Mouse (Mus musculus) intestine, embryonic 15.5 days (tissue): ENCODE data around the gene Zfp354b. TPM values are rescaled to one million over a fixed set of nuclear protein-coding genes. Genes with fewer than 3 reads are reported as not detected.

Source experiments
- ATAC-seq: fragments of 200-750 bp; cut with Nextera tagmentation; 2 replicates; pipeline ENCODE4 v1.8.0; 2017; ENCODE audit warnings: moderate TSS enrichment, moderate library complexity
- H3K27ac ChIP-seq: fragments of 300-500 bp; sonication (generic); 2 replicates; pipeline ENCODE4 v1.5.1; 2015; ENCODE audit warnings: mild to moderate bottlenecking, inconsistent platforms
- H3K27me3 ChIP-seq: fragments of 300-500 bp; sonication (generic); replicated peaks from 2 replicates; pipeline ENCODE4 v1.6.1; 2015; ENCODE audit warnings: inconsistent platforms
- H3K36me3 ChIP-seq: fragments of 300-500 bp; sonication (generic); 2 replicates; pipeline ENCODE4 v1.6.1; 2015; ENCODE audit warnings: inconsistent platforms
- H3K4me1 ChIP-seq: fragments of 300-500 bp; sonication (generic); replicated peaks from 2 replicates; pipeline ENCODE4 v1.6.1; 2015; ENCODE audit warnings: inconsistent platforms
- H3K4me2 ChIP-seq: fragments of 300-500 bp; sonication (generic); replicated peaks from 2 replicates; pipeline ENCODE4 v1.6.1; 2015; ENCODE audit warnings: mild to moderate bottlenecking, inconsistent platforms
- H3K4me3 ChIP-seq: fragments of 300-500 bp; sonication (generic); replicated peaks from 2 replicates; pipeline ENCODE4 v1.5.1; 2015; ENCODE audit warnings: inconsistent platforms
- H3K9ac ChIP-seq: fragments of 300-500 bp; sonication (generic); 2 replicates; pipeline ENCODE4 v1.6.1; 2015; ENCODE audit warnings: inconsistent platforms
- H3K9me3 ChIP-seq: fragments of 300-500 bp; sonication (generic); 2 replicates; pipeline ENCODE4 v1.6.1; 2016; ENCODE audit warnings: inconsistent platforms
- WGBS: fragments of 180-500 bp; shearing (Covaris S2); methylation state at CpG from one replicate; pipeline ENCODE4 v1.1.7; 2015; 5-methylcytosine and 5-hydroxymethylcytosine counted together
- polyA plus RNA-seq: library from polyadenylated mRNA; unstranded; fragments of >200 nt; fragmentation: Nextera tagmentation; extraction: Ambion mirVana; gene quantifications from 2 replicates; pipeline ENCODE4 v1.2.1, GENCODE M21; 2015

Zfp354b gene
- polyA plus RNA-seq, 1 experiment from 2014 or later = 1.2 TPM

DNA sequence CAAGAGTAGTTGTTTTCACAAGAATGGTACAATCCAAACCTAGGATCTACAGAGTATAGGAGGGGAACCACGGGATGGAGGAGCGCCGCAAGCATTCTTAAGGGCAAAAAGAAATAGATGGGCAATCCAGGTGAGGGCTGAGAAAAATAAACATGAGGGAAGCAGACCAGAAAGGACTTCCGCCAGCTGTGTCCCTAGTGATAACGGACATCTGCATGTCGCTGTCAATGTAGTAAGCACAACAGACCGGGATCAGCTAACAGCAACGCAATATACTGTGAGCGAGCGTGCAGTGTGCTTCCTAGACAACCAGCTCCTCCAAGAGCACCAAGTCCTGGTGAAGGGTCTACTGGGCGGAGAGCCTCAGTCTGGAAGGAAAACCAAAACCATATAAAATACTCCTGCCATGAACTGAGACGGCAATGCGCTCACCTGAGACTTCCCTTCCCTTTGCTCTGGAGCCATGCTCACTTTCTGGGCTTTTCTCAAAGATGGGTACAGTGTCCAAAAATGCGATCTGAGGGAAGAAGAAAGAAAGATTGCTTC lies 891 bp downstream of the Zfp354b start:
- ATAC-seq = no peak
- Histone ChIP-seq H3K27me3 (no peaks in the 10 kb centered on the region; the same call in 1 of the 2 replicates), H3K9me3 (no peaks in the 10 kb centered on the region), H3K4me2 (peak overlapping the region; percentile 94), H3K36me3 (no peaks in the 10 kb centered on the region), H3K4me1 (no peaks in the 10 kb centered on the region), H3K9ac (peak overlapping the region; percentile 70), H3K4me3 (peak overlapping the region; percentile 71), H3K27ac (no peak overlapping the region)
- WGBS = 15% methylated on average over 14 of the region's 14 CpGs

- ATAC-seq = peak; percentile 99
- Histone ChIP-seq H3K36me3 (peaks cover 10% of the 10 kb centered on the region; the same call in 1 of the 2 replicates), H3K4me1 (no peaks in the 10 kb centered on the region), H3K4me3 (peak within 1 kb of the TSS; percentile 88), H3K27me3 (no peaks in the 10 kb centered on the region), H3K4me2 (peak within 1 kb of the TSS; percentile 64), H3K27ac (peak within 1 kb of the TSS; percentile 60; the same call in 1 of the 2 replicates), H3K9ac (peak within 1 kb of the TSS; percentile 91), H3K9me3 (no peaks in the 10 kb centered on the region)
- under 1% methylated on average over 47 of the region's 47 CpGs for WGBS
Measured at GRCm38 (mm10) chr11:50915671-50916320, 15.6 kb downstream of the Zfp354b start, which contains the start of gene Zfp2. Gene Zfp2 (minus strand): TSS chr11:50916165.

DNA sequence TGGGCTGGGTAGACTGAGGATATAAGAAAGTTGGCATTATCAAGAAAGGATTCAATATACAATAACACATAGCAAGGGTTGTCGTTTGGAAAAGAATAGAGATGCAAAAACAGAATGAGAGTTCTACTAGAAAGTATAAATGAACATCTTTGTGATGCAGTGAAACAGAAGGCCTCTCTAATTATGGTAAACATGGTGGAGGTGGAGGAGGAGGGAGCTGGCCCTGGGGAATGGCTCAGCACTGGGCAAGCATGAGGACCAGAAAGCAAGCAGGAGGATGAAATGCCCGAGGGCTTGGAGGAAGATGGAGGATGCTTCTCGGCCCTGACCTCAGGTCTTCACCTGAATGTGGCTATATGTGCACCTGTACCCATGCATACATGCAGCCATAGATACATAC lies 17.0 kb downstream of the Zfp354b start:
- H3K9me3 ChIP-seq = no peaks in the 10 kb centered on the region
- WGBS = 90% methylated on average over 3 of the region's 3 CpGs
- ATAC-seq = no peak
- H3K4me2 ChIP-seq = no peak overlapping the region
- no peaks in the 10 kb centered on the region for H3K4me1 ChIP-seq
- no peak overlapping the region for H3K4me3 ChIP-seq
- peaks cover 22% of the 10 kb centered on the region for H3K36me3 ChIP-seq
- no peaks in the 10 kb centered on the region for H3K27me3 ChIP-seq
- no peak overlapping the region for H3K9ac ChIP-seq
- no peak overlapping the region for H3K27ac ChIP-seq

DNA sequence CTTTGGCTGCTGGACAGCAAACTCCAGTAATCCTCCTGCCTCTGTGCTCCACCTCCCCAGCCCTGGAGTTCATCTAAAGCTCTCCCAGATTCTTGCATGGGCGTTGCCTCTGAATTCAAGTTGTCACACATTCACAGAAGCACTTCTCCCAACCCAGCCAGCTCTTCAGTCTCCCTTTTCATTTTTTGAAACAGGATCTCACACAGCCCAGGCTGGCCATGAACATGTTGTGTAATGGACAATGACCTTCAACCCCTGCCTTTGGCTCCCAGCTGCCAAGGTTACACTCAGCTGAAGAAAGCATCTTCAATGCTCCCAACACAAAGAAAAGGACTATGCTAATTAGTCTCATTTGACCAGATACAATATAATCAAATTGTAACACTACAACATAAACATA lies 18.1 kb downstream of the Zfp354b start:
- H3K4me1 ChIP-seq = no peaks in the 10 kb centered on the region
- no peaks in the 10 kb centered on the region for H3K27me3 ChIP-seq
- no peak overlapping the region for H3K4me2 ChIP-seq
- no peak for ATAC-seq
- H3K9ac ChIP-seq = no peak overlapping the region
- H3K27ac ChIP-seq = no peak overlapping the region
- H3K9me3 ChIP-seq = no peaks in the 10 kb centered on the region
- H3K36me3 ChIP-seq = peaks cover 29% of the 10 kb centered on the region
- no peak overlapping the region for H3K4me3 ChIP-seq
- 83% methylated on average over 1 of the region's 1 CpGs for WGBS

- Histone ChIP-seq H3K4me2 (no peak overlapping the region), H3K4me3 (no peak overlapping the region), H3K9me3 (no peaks in the 10 kb centered on the region; the same call in 1 of the 2 replicates), H3K9ac (no peak overlapping the region), H3K27me3 (no peaks in the 10 kb centered on the region), H3K36me3 (peaks cover 66% of the 10 kb centered on the region), H3K4me1 (no peaks in the 10 kb centered on the region), H3K27ac (no peak overlapping the region)
- 89% methylated on average over 5 of the region's 5 CpGs for WGBS
- no peak for ATAC-seq
Measured at GRCm38 (mm10) chr11:50908136-50908535, 23.3 kb downstream of the Zfp354b start.

DNA sequence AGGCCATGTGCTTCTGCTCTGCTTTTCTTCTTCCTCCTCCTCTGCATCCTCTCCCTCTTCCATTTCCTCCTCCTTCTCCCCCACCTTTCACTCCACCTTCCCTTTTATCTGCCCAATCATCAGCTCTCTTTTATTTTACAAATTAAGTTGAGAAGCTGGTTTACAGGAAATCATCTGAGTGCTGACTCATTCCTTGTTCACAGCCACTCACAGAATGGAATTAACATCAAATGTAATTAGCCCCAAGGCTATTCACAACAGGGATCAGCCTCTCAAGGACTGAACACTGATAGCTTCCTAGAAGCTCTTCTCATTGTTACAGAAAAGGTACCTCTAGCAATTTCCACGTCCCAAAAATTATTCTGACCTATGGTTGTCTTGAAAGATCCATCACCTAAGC lies 34.1 kb downstream of the Zfp354b start:
- H3K4me2 ChIP-seq = no peak overlapping the region
- no peak overlapping the region for H3K4me3 ChIP-seq
- no peaks in the 10 kb centered on the region for H3K27me3 ChIP-seq
- 74% methylated on average over 1 of the region's 1 CpGs for WGBS
- ATAC-seq = no peak
- no peak overlapping the region for H3K27ac ChIP-seq
- peaks cover 24% of the 10 kb centered on the region for H3K36me3 ChIP-seq
- peaks cover 17% of the 10 kb centered on the region for H3K9me3 ChIP-seq
- H3K4me1 ChIP-seq = no peaks in the 10 kb centered on the region
- no peak overlapping the region for H3K9ac ChIP-seq

- no peak overlapping the region for H3K27ac ChIP-seq
- H3K27me3 ChIP-seq = no peaks in the 10 kb centered on the region
- H3K9ac ChIP-seq = no peak overlapping the region
- no peaks in the 10 kb centered on the region; the same call in 1 of the 2 replicates for H3K9me3 ChIP-seq
- H3K4me3 ChIP-seq = no peak overlapping the region
- no peak overlapping the region for H3K4me2 ChIP-seq
- ATAC-seq = no peak
- H3K36me3 ChIP-seq = no peaks in the 10 kb centered on the region
- no peaks in the 10 kb centered on the region for H3K4me1 ChIP-seq
- 43% methylated on average over 2 of the region's 2 CpGs for WGBS
Measured at GRCm38 (mm10) chr11:50892441-50892840, 39.0 kb downstream of the Zfp354b start.

GRCm38 (mm10) chr11:50887390-50888128 lies 43.9 kb downstream of the Zfp354b start, which contains the start of gene Zfp454:
Gene Zfp454 (minus strand): TSS chr11:50887651.
- WGBS = 5% methylated on average over 26 of the region's 26 CpGs
- Histone ChIP-seq H3K27ac (peak within 1 kb of the TSS; percentile 42; the same call in 1 of the 2 replicates), H3K4me3 (peak within 1 kb of the TSS; percentile 43), H3K4me2 (peak within 1 kb of the TSS; percentile 76), H3K36me3 (no peaks in the 10 kb centered on the region), H3K4me1 (peaks cover 5% of the 10 kb centered on the region; the same call in 1 of the 2 replicates), H3K27me3 (no peaks in the 10 kb centered on the region), H3K9ac (peak within 1 kb of the TSS; percentile 57), H3K9me3 (no peaks in the 10 kb centered on the region; the same call in 1 of the 2 replicates)
- ATAC-seq = peak; percentile 97

DNA sequence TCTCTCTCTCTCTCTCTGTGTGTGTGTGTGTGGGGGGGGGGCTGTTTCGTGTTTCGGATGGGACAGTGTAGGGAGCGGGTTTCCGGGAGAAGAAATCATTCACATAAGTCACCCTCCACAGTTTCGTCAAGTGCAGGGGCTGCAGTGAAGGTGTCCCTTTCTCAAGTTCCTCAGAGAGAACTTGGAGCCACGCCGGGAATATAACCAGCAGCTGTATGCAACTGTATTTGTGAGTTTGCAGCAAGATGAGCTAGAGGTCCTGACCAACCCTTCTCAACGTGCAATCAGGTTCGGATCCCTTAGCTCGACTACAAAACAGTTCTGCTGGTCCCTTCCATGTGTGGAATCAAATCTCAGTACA lies 44.5 kb downstream of the Zfp354b start:
- no peaks in the 10 kb centered on the region for H3K36me3 ChIP-seq
- peak overlapping the region; percentile 43 for H3K4me3 ChIP-seq
- H3K9ac ChIP-seq = peak overlapping the region; percentile 57
- no peaks in the 10 kb centered on the region for H3K27me3 ChIP-seq
- peak overlapping the region; percentile 42; the same call in 1 of the 2 replicates for H3K27ac ChIP-seq
- H3K9me3 ChIP-seq = no peaks in the 10 kb centered on the region; the same call in 1 of the 2 replicates
- peak; percentile 37; the same call in 1 of the 2 replicates for ATAC-seq
- peaks cover 5% of the 10 kb centered on the region; the same call in 1 of the 2 replicates for H3K4me1 ChIP-seq
- 10% methylated on average over 10 of the region's 10 CpGs for WGBS
- peak overlapping the region; percentile 76 for H3K4me2 ChIP-seq

- Histone ChIP-seq H3K9ac (peak overlapping the region; percentile 57), H3K36me3 (no peaks in the 10 kb centered on the region), H3K9me3 (no peaks in the 10 kb centered on the region), H3K4me1 (peaks cover 5% of the 10 kb centered on the region; the same call in 1 of the 2 replicates), H3K4me3 (peak overlapping the region; percentile 43), H3K4me2 (peak overlapping the region; percentile 76), H3K27me3 (no peaks in the 10 kb centered on the region), H3K27ac (no peak overlapping the region)
- ATAC-seq = 0 out of 2 replicates have a peak, but pooled peaks have one; percentile 19
- WGBS = 41% methylated on average over 8 of the region's 8 CpGs
Measured at GRCm38 (mm10) chr11:50886231-50886932, 45.1 kb downstream of the Zfp354b start.

DNA sequence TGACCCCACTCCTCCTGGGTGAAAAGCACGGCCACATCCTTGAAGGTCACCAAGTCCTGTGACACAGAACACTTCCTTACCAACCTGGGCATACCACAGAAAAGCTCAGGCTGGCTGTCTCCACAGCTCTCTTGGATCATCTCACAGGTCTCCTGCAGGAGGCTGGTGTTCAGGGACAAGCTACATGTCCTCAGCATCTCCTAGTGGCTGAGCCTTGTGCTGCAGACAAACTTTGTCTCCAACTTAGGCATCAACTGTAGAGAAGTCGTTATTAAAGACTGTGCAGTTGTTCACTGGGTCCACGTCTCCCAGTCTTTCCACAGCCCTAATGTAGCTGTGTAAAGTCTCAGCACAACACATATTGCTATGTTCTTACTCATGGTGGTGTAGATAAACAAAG lies 47.7 kb downstream of the Zfp354b start:
- WGBS = 81% methylated on average over 3 of the region's 3 CpGs
- no peak overlapping the region for H3K27ac ChIP-seq
- ATAC-seq = no peak
- H3K36me3 ChIP-seq = peaks cover 1% of the 10 kb centered on the region; the same call in 1 of the 2 replicates
- H3K4me1 ChIP-seq = peaks cover 5% of the 10 kb centered on the region; the same call in 1 of the 2 replicates
- H3K4me3 ChIP-seq = no peak overlapping the region
- no peaks in the 10 kb centered on the region for H3K9me3 ChIP-seq
- H3K27me3 ChIP-seq = no peaks in the 10 kb centered on the region
- no peak overlapping the region for H3K9ac ChIP-seq
- H3K4me2 ChIP-seq = no peak overlapping the region

DNA sequence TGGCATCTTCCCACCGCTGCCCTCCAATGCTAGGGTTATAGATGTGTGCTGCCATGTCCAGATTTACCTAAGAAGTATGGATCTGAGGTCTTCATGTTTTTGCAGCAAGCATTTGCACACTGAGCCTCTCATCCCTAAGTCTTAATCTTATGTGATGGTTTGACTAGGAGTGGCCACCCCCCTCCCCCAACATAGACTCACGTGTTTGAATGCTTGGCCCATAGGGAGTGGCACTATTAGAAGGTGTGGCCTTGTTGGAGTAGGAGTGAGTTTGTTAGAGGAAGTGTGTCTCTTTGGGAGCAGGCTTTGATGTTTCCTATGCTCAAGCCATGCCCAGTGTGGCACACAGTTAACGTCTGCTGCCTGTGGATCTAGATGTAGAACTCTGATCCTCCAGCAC lies 52.8 kb downstream of the Zfp354b start:
- Histone ChIP-seq H3K27ac (no peak overlapping the region), H3K4me2 (no peak overlapping the region), H3K4me3 (no peak overlapping the region), H3K4me1 (no peaks in the 10 kb centered on the region), H3K9me3 (no peaks in the 10 kb centered on the region), H3K27me3 (no peaks in the 10 kb centered on the region), H3K9ac (no peak overlapping the region), H3K36me3 (peaks cover 10% of the 10 kb centered on the region)
- ATAC-seq = no peak
- 90% methylated on average over 3 of the region's 3 CpGs for WGBS
